Mouse (Mus musculus): Measurements from ENCODE around the gene Naa38. TPM values are rescaled to one million over a fixed set of nuclear protein-coding genes. Genes with fewer than 3 reads are reported as not detected.
"Not testable (repeated sequence)": the region's sequence is repeated elsewhere in the genome, so short reads cannot be mapped to it uniquely, and the experiment has no call there.

Naa38 gene
- polyA plus RNA-seq, 1 experiment from 2014 or later = 83.9 TPM

DNA sequence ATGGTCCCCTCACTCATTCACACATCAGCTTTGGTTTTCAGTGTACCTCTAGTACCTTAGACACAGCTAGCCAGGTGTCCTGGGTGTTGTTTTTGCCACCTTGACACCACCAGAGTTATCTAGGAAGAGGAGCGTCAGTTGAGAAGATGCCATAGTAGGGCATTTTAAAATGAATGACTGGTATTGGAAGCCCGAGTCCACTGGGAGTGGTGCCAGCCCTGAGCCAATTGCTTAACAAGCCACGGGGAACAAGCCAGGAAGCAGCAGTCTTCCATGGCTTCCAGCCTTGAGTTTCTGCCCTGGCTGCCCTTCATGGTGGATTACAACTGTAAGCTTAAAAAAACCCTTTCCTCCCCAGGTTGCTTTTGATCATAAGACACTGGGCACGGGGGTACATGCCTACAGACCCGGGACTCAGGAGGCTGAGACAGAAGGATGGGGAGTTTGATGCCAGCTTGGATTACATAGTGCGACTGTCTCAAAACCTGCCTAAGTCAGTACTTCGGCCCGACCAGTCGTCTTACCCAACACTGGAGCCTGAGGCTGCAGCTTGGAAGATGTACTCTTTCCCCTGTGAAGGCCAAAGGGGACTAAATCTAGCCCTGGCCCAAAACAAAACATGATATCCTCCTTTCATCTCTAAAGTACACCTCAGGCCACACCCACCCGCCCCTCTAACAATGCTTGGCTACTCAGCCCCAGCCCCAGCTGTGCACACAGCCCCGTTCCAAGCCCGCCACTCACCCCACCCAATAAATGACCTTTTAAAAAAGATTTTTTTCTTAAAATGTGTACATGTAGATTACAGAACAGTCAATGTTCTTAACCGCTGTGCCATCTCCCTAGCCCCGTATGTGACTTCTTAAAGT is 5.5 kb upstream of the Naa38 start:
- DNase-seq = peak; percentile 28
- ATAC-seq = no peak
- H3K9ac ChIP-seq (replicated peaks) = no peak overlapping the region
- H3K4me1 ChIP-seq (ENCODE audit: insufficient read depth) = peaks cover 4% of the 10 kb centered on the region; the same call in 1 of the 2 replicates
- TF ChIP-seq EP300 (IDR thresholded peaks at IDR 0.05; ENCODE audit: low read depth) (no peak), CTCF (IDR thresholded peaks at IDR 0.05; ENCODE audit: low read depth) (no peak)
- H3K27ac ChIP-seq (ENCODE audit: low read depth) = no peak overlapping the region
- no peaks in the 10 kb centered on the region for H3K36me3 ChIP-seq (replicated peaks; ENCODE audit: insufficient read depth, low read length)
- WGBS (ENCODE audit: insufficient replicate concordance) = 65% methylated on average over 14 of the region's 14 CpGs
- H3K4me3 ChIP-seq (ENCODE audit: low read depth, low read length) = no peak overlapping the region
- H3K4me2 ChIP-seq (ENCODE audit: low read depth, low read length) = no peak overlapping the region
- no peaks in the 10 kb centered on the region for H3K9me3 ChIP-seq (ENCODE audit: low read length)
- no peaks in the 10 kb centered on the region for H3K27me3 ChIP-seq (ENCODE audit: insufficient read depth, low read length)

DNA sequence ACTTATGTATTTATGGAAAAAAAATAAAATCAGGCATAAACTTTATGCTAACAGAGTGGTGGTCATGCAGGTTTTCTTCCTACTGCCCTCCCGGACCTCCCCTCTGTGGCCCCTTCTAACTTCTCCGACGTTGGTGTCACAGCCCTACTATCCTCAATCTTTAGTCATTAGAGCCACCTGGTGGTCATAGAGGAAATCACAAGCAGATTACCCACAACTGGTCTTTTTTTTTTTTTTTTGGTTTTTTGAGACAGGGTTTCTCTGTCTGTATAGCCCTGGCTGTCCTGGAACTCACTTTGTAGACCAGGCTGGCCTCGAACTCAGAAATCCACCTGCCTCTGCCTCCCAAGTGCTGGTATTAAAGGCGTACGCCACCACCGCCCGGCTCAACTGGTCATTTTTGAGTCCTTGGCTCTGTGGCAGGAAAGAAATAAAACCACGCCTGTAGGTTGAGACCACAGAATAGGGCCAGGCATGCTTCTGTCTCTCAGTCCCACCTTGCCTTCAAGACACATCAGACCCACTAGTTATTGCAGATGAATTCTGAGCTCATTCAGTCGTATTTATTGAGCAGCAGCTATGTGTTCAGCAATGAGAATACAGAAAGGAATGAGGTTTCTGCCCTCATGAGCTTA is 4.8 kb upstream of the Naa38 start:
- ATAC-seq = no peak
- Histone ChIP-seq H3K9ac (replicated peaks) (no peak overlapping the region), H3K4me1 (ENCODE audit: insufficient read depth) (peaks cover 4% of the 10 kb centered on the region; the same call in 1 of the 2 replicates), H3K9me3 (ENCODE audit: low read length) (no peaks in the 10 kb centered on the region), H3K36me3 (replicated peaks; ENCODE audit: insufficient read depth, low read length) (no peaks in the 10 kb centered on the region), H3K4me2 (ENCODE audit: low read depth, low read length) (no peak overlapping the region), H3K27ac (ENCODE audit: low read depth) (no peak overlapping the region), H3K27me3 (ENCODE audit: insufficient read depth, low read length) (no peaks in the 10 kb centered on the region), H3K4me3 (ENCODE audit: low read depth, low read length) (no peak overlapping the region)
- TF ChIP-seq CTCF (IDR thresholded peaks at IDR 0.05; ENCODE audit: low read depth) (peak; percentile 79), EP300 (IDR thresholded peaks at IDR 0.05; ENCODE audit: low read depth) (no peak)
- WGBS (ENCODE audit: insufficient replicate concordance) = 47% methylated on average over 10 of the region's 10 CpGs
- DNase-seq = peak; percentile 63

DNA sequence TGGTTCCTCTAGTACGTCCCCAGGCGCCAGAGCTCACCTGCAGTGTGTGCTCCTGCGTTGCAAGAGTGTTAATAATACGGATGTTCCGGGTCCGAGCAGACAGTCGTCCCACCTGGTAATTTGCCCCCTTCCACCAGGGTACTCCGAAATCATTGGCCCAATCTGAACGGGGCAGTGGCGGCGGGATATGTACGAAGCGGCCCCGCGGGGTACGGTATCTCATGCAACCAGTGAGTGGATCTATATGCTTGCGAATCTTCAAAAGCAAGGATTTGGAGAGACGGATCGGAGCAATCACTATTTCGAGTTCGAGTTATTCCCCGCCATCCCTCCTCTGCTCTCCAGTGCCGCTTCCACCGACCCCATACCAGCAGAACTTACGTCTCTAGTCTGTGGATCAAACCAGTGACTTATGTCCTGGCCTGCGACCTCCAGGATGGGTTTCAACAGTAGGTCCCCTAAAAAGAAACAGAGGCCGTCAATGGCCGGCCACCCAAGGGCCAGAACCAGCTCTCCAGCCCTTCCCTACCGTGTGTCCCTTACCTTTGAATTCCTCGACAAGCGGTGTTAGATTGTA is 608 bp upstream of the Naa38 start:
- peak overlapping the region; percentile 82 for H3K4me2 ChIP-seq (ENCODE audit: low read depth, low read length)
- H3K9ac ChIP-seq (replicated peaks) = peak overlapping the region; percentile 81
- H3K27ac ChIP-seq (ENCODE audit: low read depth) = peak overlapping the region; percentile 93
- H3K36me3 ChIP-seq (replicated peaks; ENCODE audit: insufficient read depth, low read length); H3K27me3 ChIP-seq (ENCODE audit: insufficient read depth, low read length); ATAC-seq; H3K9me3 ChIP-seq (ENCODE audit: low read length): not testable (repeated sequence)
- DNase-seq = peak; percentile 46
- H3K4me3 ChIP-seq (ENCODE audit: low read depth, low read length) = peak overlapping the region; percentile 66
- WGBS (ENCODE audit: insufficient replicate concordance) = 2% methylated on average over 29 of the region's 31 CpGs
- H3K4me1 ChIP-seq (ENCODE audit: insufficient read depth) = peaks cover 11% of the 10 kb centered on the region

DNA sequence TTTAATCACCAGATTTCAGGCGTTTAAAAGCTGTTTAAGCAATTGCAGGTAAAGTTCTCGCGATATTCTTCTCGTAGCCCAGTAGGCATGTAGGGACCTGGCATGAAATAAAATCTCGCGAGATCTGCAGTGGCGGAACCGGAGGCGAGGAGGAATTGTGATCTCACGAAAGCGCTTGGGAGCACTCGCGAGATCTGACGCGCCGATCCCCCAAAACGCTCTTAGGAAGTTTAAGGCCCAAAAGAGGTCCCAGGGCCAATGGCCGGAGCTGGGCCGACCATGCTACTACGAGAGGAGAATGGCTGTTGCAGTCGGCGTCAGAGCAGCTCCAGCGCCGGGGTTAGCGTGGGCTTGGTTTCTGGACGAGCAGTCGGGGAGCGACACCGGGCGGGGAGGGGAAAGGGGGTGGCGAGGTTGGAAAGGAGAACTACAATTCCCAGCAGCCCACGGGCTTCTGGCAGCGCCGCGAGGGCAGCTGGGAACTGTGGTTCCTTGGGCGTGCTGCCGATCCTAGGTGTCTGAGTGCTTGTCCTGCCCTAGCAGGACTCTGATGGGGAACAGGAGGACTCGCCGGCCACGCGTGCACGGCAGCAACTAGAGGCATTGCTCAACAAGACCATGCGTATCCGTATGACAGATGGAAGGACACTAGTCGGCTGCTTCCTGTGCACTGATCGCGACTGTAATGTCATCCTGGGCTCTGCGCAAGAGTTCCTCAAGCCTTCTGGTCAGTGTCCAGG is 517 bp downstream of the Naa38 start:
- peak; percentile 91 for ATAC-seq

DNA sequence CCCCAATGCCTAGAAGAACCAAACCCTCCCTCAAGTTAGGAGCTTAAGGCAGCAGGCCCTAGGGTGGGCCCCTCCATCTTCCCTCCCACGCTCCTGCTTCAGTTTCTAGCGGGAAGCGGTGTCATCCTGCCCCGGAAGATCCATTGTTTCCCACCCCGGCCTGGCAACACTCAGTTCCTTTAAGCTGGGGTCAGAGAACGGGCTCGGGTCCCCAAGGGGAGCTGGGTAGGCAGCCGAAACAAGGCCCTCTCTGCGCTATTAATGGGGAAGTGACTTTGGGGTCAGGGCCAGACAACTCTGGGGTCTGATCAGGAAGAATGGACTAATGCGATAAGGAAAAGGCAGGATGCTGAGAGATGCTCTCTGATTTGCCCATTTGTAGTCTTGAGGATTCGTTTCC is 1.5 kb downstream of the Naa38 start:
- ATAC-seq (no peak), DNase-seq (no peak)
- H3K4me2 ChIP-seq (ENCODE audit: low read depth, low read length) = peak overlapping the region; percentile 82
- H3K27ac ChIP-seq (ENCODE audit: low read depth) = peak overlapping the region; percentile 93
- no peaks in the 10 kb centered on the region for H3K27me3 ChIP-seq (ENCODE audit: insufficient read depth, low read length)
- H3K4me3 ChIP-seq (ENCODE audit: low read depth, low read length) = peak overlapping the region; percentile 66
- peak; percentile 50 for TF ChIP-seq EP300 (IDR thresholded peaks at IDR 0.05; ENCODE audit: low read depth)
- no peak for TF ChIP-seq CTCF (IDR thresholded peaks at IDR 0.05; ENCODE audit: low read depth)
- H3K4me1 ChIP-seq (ENCODE audit: insufficient read depth) = peaks cover 11% of the 10 kb centered on the region
- 28% methylated on average over 11 of the region's 11 CpGs for WGBS (ENCODE audit: insufficient replicate concordance)
- no peaks in the 10 kb centered on the region for H3K9me3 ChIP-seq (ENCODE audit: low read length)
- peaks cover 23% of the 10 kb centered on the region for H3K36me3 ChIP-seq (replicated peaks; ENCODE audit: insufficient read depth, low read length)
- peak overlapping the region; percentile 81; the same call in 1 of the 2 replicates for H3K9ac ChIP-seq (replicated peaks)

More for the DNA sequence above, 517 bp downstream of the Naa38 start:
- DNase-seq = peak; percentile 94
- no peaks in the 10 kb centered on the region for H3K9me3 ChIP-seq (ENCODE audit: low read length)
- H3K4me1 ChIP-seq (ENCODE audit: insufficient read depth) = peaks cover 11% of the 10 kb centered on the region
- no peaks in the 10 kb centered on the region for H3K27me3 ChIP-seq (ENCODE audit: insufficient read depth, low read length)
- peak overlapping the region; percentile 82 for H3K4me2 ChIP-seq (ENCODE audit: low read depth, low read length)
- H3K4me3 ChIP-seq (ENCODE audit: low read depth, low read length) = peak overlapping the region; percentile 66
- H3K27ac ChIP-seq (ENCODE audit: low read depth) = peak overlapping the region; percentile 93
- WGBS (ENCODE audit: insufficient replicate concordance) = under 1% methylated on average over 44 of the region's 48 CpGs
- H3K36me3 ChIP-seq (replicated peaks; ENCODE audit: insufficient read depth, low read length) = peaks cover 15% of the 10 kb centered on the region
- peak; percentile 94 for TF ChIP-seq EP300 (IDR thresholded peaks at IDR 0.05; ENCODE audit: low read depth)
- TF ChIP-seq CTCF (IDR thresholded peaks at IDR 0.05; ENCODE audit: low read depth) = no peak
- H3K9ac ChIP-seq (replicated peaks) = peak overlapping the region; percentile 81

All from liver, postnatal 0 days (tissue).